Mouse (Mus musculus): ENCODE data around the gene Gng3. TPM values are rescaled to one million over a fixed set of nuclear protein-coding genes. Genes with fewer than 3 reads are reported as not detected.
"Not testable (repeated sequence)": the region's sequence is repeated elsewhere in the genome, so short reads cannot be mapped to it uniquely, and the experiment has no call there.

Gene Gng3
- polyA plus RNA-seq, 1 experiment = 0.63 TPM

DNA sequence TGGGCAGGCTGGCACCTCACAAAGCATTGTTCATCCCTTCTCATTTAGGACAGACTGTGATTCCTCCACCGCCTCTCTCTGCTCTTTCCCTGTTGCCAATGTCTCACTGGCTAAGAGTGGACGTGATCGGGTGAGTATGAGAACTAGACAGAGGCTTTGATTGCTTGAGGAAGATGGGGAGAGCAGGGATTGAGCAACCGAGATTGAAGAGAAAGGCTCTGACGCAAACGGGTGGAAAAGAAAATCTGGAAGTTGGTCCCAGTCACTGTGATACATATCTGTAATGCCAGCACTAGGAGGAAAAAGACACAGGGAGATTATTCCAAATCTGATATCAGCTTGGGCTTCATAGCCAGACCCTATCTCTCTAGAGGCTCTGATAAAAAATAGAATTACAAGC lies 4.0 kb upstream of the Gng3 start:
- Histone ChIP-seq H3K27ac (ENCODE audit: insufficient read depth, low read depth, low read length) (no peak overlapping the region), H3K36me3 (ENCODE audit: control insufficient read depth, insufficient read depth, low read length) (peaks cover 17% of the 10 kb centered on the region), H3K4me1 (ENCODE audit: control insufficient read depth, insufficient read depth, insufficient read length, low read length) (peaks cover 11% of the 10 kb centered on the region), H3K27me3 (ENCODE audit: control insufficient read depth, insufficient read depth, low read length) (no peaks in the 10 kb centered on the region), H3K4me3 (ENCODE audit: low read depth, low read length) (no peak overlapping the region)
- TF ChIP-seq CTCF (IDR thresholded peaks at IDR 0.05; ENCODE audit: extremely low read depth, insufficient read length, insufficient replicate concordance, low read depth, low read length) = no peak
- no peak for TF ChIP-seq POLR2A (IDR thresholded peaks at IDR 0.05; ENCODE audit: low read depth, low read length)
- WGBS = 87% methylated on average over 6 of the region's 6 CpGs

- Histone ChIP-seq H3K36me3 (ENCODE audit: control insufficient read depth, insufficient read depth, low read length) (0 out of 2 replicates have a peak, but pooled peaks cover 2% of the 10 kb centered on the region), H3K27me3 (ENCODE audit: control insufficient read depth, insufficient read depth, low read length) (no peaks in the 10 kb centered on the region), H3K27ac (ENCODE audit: insufficient read depth, low read depth, low read length) (no peak overlapping the region), H3K4me1 (ENCODE audit: control insufficient read depth, insufficient read depth, insufficient read length, low read length) (peaks cover 14% of the 10 kb centered on the region), H3K4me3 (ENCODE audit: low read depth, low read length) (peak overlapping the region; percentile 84)
- TF ChIP-seq POLR2A (IDR thresholded peaks at IDR 0.05; ENCODE audit: low read depth, low read length) (no peak), CTCF (IDR thresholded peaks at IDR 0.05; ENCODE audit: extremely low read depth, insufficient read length, insufficient replicate concordance, low read depth, low read length) (no peak)
- WGBS = 86% methylated on average over 7 of the region's 7 CpGs
These were observed 2.0 kb upstream of the Gng3 start for GRCm38 (mm10) chr19:8841012-8841411.

GRCm38 (mm10) chr19:8839908-8840791 lies 1.2 kb upstream of the Gng3 start:
- TF ChIP-seq CTCF (IDR thresholded peaks at IDR 0.05; ENCODE audit: extremely low read depth, insufficient read length, insufficient replicate concordance, low read depth, low read length) = no peak
- TF ChIP-seq POLR2A (IDR thresholded peaks at IDR 0.05; ENCODE audit: low read depth, low read length) = peak; percentile 61
- no peaks in the 10 kb centered on the region for H3K27me3 ChIP-seq (ENCODE audit: control insufficient read depth, insufficient read depth, low read length)
- H3K4me3 ChIP-seq (ENCODE audit: low read depth, low read length) = peak overlapping the region; percentile 84
- H3K36me3 ChIP-seq (ENCODE audit: control insufficient read depth, insufficient read depth, low read length) = peaks cover 1% of the 10 kb centered on the region; the same call in 1 of the 2 replicates
- 26% methylated on average over 29 of the region's 29 CpGs for WGBS
- peaks cover 14% of the 10 kb centered on the region for H3K4me1 ChIP-seq (ENCODE audit: control insufficient read depth, insufficient read depth, insufficient read length, low read length)
- peak overlapping the region; percentile 30; the same call in 1 of the 2 replicates for H3K27ac ChIP-seq (ENCODE audit: insufficient read depth, low read depth, low read length)

DNA sequence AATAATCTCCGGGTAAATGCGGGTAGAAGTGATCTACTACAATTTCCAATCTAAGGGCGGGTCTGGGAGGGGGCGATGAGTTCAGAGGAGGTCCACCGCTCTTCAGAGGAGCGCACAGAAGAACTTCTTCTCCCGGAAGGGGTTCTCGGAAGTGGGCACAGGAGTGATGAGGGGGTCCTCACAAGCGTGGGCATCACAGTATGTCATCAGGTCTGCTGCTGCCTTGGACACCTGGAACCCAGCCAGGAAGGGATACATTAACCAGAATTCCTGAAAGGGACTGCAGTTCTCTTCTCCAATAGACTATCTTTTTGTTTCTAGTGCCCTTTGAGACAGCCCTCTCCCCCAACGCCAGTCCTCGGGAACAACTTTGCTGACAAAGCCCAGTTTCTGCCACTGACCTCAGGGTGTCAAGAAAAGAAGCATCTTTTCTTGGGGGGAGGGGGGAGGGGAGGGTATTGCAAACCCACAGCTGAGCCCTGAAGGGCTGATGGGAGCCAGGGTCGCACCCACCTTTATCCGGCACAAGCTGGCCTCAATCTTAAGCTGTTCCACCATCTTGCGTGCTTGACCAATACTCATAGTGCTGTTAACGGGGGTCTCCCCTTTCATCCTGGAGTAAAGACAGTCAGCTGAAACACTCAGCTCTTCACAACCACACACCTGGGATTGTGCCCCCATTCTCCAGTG lies 808 bp downstream of the Gng3 start:
- no peaks in the 10 kb centered on the region for H3K27me3 ChIP-seq (ENCODE audit: control insufficient read depth, insufficient read depth, low read length)
- peak overlapping the region; percentile 95 for H3K4me3 ChIP-seq (ENCODE audit: low read depth, low read length)
- no peak overlapping the region for H3K27ac ChIP-seq (ENCODE audit: insufficient read depth, low read depth, low read length)
- peaks cover 10% of the 10 kb centered on the region for H3K36me3 ChIP-seq (ENCODE audit: control insufficient read depth, insufficient read depth, low read length)
- TF ChIP-seq POLR2A (IDR thresholded peaks at IDR 0.05; ENCODE audit: low read depth, low read length) = no peak
- no peak for TF ChIP-seq CTCF (IDR thresholded peaks at IDR 0.05; ENCODE audit: extremely low read depth, insufficient read length, insufficient replicate concordance, low read depth, low read length)
- 24% methylated on average over 15 of the region's 15 CpGs for WGBS
- peaks cover 14% of the 10 kb centered on the region for H3K4me1 ChIP-seq (ENCODE audit: control insufficient read depth, insufficient read depth, insufficient read length, low read length)

GRCm38 (mm10) chr19:8837251-8837791 lies 1.7 kb downstream of the Gng3 start, which contains the start of gene Bscl2:
Bscl2 (plus strand) TSS chr19:8837467.
- under 1% methylated on average over 38 of the region's 38 CpGs for WGBS
- Histone ChIP-seq H3K4me3 (ENCODE audit: low read depth, low read length) (peak within 1 kb of the TSS; percentile 95), H3K27me3 (ENCODE audit: control insufficient read depth, insufficient read depth, low read length) (no peaks in the 10 kb centered on the region), H3K36me3 (ENCODE audit: control insufficient read depth, insufficient read depth, low read length) (peaks cover 17% of the 10 kb centered on the region), H3K4me1 (ENCODE audit: control insufficient read depth, insufficient read depth, insufficient read length, low read length) (peaks cover 14% of the 10 kb centered on the region), H3K27ac (ENCODE audit: insufficient read depth, low read depth, low read length) (peak within 1 kb of the TSS; percentile 65)
- TF ChIP-seq CTCF (IDR thresholded peaks at IDR 0.05; ENCODE audit: extremely low read depth, insufficient read length, insufficient replicate concordance, low read depth, low read length) (peak; percentile 67; the same call in 1 of the 2 replicates), POLR2A (IDR thresholded peaks at IDR 0.05; ENCODE audit: low read depth, low read length) (peak; percentile 19)

DNA sequence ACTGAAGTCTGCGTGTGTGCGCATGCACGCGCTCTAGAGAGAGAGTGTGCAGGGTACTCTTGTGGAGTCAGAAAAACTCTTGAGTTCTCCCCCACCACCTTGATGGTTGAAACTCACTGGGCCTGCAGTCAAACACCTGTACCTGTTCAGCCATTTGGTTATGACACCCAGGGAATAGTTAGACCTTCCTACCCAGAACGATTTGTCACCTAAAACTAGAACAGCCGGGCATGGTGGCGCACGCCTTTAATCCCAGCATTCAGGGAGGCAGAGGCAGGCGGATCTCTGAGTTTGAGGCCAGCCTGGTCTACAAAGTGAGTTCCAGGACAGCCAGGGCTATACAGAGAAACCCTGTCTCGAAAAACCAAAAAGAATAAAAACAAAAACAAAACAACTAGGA lies 2.7 kb downstream of the Gng3 start:
- H3K27ac ChIP-seq (ENCODE audit: insufficient read depth, low read depth, low read length); H3K4me3 ChIP-seq (ENCODE audit: low read depth, low read length); H3K27me3 ChIP-seq (ENCODE audit: control insufficient read depth, insufficient read depth, low read length): not testable (repeated sequence)
- Histone ChIP-seq H3K4me1 (ENCODE audit: control insufficient read depth, insufficient read depth, insufficient read length, low read length) (peaks cover 14% of the 10 kb centered on the region), H3K36me3 (ENCODE audit: control insufficient read depth, insufficient read depth, low read length) (peaks cover 27% of the 10 kb centered on the region)
- WGBS = 94% methylated on average over 10 of the region's 10 CpGs

- Histone ChIP-seq H3K4me3 (ENCODE audit: low read depth, low read length) (no peak overlapping the region), H3K36me3 (ENCODE audit: control insufficient read depth, insufficient read depth, low read length) (peaks cover 60% of the 10 kb centered on the region), H3K27me3 (ENCODE audit: control insufficient read depth, insufficient read depth, low read length) (no peaks in the 10 kb centered on the region), H3K27ac (ENCODE audit: insufficient read depth, low read depth, low read length) (no peak overlapping the region), H3K4me1 (ENCODE audit: control insufficient read depth, insufficient read depth, insufficient read length, low read length) (peaks cover 3% of the 10 kb centered on the region; the same call in 1 of the 2 replicates)
- TF ChIP-seq CTCF (IDR thresholded peaks at IDR 0.05; ENCODE audit: extremely low read depth, insufficient read length, insufficient replicate concordance, low read depth, low read length) (no peak), POLR2A (IDR thresholded peaks at IDR 0.05; ENCODE audit: low read depth, low read length) (no peak)
- WGBS = 87% methylated on average over 4 of the region's 4 CpGs
These were observed 6.0 kb downstream of the Gng3 start for GRCm38 (mm10) chr19:8832971-8833370.
